Mouse (Mus musculus) left cerebral cortex, postnatal 36 days (tissue): ENCODE measurements around the gene Rdh7. TPM values are rescaled to one million over a fixed set of nuclear protein-coding genes. Genes with fewer than 3 reads are reported as not detected.
"Not testable (repeated sequence)": the region's sequence is repeated elsewhere in the genome, so short reads cannot be mapped to it uniquely, and the experiment has no call there.

ENCODE experiments used
- DNase-seq, 2 experiments: peaks; one replicate each; pipeline ENCODE4 v3.0.0; 2021 to 2022; ENCODE audit warnings: low spot score in 2 of 2, mixed read lengths in 1 of 2
- intact Hi-C: fragments of 180-260 bp; cut with DNase I; formaldehyde crosslinking; loops from one replicate; pipeline ENCODE4 v1.15.1; 2025
- total RNA-seq, 2 experiments: library from RNA; stranded (reverse); gene quantifications; 2 replicates each; pipeline ENCODE4 v1.2.3; 2021

The Rdh7 gene
- total RNA-seq = not detected

DNA sequence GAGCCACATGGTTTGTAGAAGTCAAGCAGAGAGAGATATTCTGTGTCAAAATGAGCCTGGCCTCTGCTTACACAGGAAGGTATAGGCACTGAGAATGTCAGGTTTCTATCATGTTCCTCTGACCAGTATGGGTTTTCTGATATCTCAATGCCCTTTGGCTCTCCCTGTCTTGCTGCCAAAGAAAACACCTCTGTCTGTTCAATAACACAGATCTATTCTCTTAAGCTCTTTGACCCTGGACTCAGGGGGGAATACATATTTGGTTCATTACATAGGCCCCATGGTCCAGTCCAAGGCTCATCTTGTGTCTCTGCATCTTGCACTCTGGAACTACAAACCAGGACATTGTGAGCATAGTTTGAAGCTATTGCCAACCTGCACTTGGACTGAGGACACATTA, at the start of gene Rdh7:
Gene Rdh7 (minus strand): TSS at position 213 of the 400 bp plus-strand sequence.
- DNase-seq = no peak
- intact Hi-C loops = no loop called here

DNA sequence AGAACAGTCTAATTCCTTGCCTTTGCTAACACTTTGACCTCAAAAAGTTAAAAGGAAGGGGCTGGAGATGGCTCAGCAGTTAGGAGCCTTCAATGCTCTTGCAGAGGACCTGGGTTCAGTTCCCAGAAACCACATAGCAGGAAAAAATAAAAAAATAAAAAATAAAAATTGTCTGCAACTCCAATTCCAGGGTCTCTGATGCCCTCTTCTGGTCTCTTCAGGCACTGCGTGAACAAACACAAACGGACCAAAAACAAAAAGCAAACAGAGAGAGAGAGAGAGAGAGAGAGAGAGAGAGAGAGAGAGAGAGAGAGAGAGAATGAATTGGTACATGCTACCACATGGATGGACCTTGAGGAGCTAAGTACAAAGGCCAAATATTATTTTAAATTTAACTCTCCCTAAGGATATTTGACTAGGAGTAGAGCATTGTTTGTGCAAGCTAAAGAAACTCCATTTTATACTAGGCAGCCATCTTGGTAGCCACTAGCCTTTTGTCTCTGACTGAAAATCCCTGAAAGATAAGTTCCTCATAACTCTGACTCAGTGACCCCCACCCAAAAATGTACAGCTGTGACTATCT, 48.9 kb upstream of the Rdh7 start:
- DNase-seq = peak; percentile 27 to 51
- intact Hi-C loops = loop anchor here (1.0 to 5.0 kb wide), 4 partner anchors 65 to 260 kb away; partner anchors contain the start of gene Zbtb39

DNA sequence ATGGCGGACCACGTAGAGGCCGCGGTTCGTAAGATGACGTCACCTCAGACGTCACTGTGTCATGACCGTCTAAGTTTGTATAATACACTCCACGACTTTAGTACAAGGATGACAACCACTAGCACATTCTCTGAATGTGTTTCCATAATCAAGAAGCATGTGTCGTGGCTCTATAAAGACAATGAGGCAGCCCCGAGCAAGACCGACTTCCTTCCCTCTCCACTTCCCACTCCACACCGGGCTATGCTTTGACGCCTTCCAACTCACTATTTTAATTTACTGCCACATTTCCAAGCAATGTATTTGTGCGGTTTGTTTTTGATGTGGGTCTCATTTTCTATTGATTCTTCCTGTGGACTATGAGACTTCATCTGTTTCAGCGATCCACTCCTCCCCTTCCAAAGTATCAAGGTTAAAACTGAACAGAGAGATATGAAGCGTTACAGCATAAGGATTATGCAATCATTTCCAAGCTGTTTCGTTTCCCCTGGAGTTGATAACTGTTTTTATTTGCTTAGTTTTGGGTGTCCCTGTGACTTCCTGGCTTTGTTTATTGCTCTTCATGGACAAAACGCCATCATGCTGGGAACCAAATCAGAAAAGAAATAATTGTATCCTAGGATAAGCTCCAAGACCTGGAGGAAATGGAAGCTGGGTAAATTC, 48.3 kb upstream of the Rdh7 start:
- no peak for DNase-seq
- intact Hi-C loops = loop anchor here (1.0 to 5.0 kb wide), 4 partner anchors 65 to 260 kb away; partner anchors contain the start of gene Zbtb39

DNA sequence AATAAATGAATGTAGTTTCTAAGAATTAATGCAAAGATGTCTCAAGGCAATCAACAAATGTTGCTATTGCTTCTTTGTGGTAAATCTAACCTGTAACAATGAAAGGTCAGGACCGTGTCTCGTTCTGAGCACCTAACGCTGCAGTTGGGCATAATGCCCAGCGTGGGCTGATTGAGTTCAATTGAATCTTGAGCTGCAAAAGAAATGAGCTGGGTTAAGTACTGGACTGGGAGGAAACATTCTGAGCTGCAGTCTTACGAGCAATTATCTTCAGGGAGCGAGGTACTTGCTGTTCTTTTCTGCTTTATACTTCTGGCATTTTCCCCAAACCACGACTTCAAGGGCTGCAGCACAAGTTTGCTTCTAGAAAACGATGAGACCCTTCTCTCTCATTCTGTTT, 47.7 kb upstream of the Rdh7 start:
- no peak for DNase-seq
- intact Hi-C loops = loop anchor here (5.0 kb wide), 3 partner anchors 64 to 259 kb away; no protein-coding TSS in a partner anchor

DNA sequence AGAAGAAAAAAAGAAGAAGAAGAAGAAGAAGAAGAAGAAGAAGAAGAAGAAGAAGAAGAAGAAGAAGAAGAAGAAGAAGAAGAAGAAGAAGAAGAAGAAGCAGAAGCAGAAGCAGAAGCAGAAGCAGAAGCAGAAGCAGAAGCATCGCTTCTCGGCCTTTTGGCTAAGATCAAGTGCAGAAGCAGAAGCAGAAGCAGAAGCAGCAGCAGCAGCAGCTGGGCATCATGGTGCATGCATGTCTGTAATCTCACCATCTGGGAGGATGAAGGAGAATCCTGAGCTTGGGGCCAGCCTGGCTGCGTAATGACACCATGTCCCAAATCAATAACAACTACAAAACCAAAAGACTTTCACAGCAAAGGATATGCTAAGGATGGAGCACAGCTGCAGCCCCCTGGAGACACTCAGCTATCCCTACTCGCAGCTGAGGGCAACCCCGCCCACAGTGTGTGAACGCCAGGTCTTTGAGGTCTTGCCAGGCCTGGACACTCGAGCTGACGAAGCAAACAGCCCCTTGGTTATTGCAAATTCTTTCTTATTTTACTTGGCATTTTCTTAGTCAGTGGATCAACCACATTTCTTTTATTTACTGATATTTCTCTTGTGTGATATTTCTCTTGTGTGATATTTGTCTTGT, 43.8 kb upstream of the Rdh7 start:
- intact Hi-C loops = no loop called here
- DNase-seq = no peak

DNA sequence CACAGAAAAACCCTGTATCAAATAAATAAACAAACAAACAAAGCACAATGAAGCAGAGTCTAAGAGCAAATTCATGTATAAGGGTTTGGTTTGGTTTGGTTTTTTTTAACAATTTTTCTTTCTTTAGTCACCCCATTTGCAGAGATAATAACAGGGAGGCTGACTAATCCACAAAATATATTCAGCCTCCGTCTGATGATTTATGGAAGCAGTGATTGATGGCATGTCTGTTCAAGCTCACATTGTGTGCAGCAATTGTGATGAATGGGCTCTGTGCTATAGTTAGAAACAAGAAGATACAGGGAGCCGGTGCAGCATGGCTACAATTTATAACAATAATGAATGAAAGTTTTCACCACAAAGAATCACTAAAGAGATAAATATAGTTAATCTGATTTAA, 39.1 kb upstream of the Rdh7 start:
- intact Hi-C loops = no loop called here
- no peak for DNase-seq

DNA sequence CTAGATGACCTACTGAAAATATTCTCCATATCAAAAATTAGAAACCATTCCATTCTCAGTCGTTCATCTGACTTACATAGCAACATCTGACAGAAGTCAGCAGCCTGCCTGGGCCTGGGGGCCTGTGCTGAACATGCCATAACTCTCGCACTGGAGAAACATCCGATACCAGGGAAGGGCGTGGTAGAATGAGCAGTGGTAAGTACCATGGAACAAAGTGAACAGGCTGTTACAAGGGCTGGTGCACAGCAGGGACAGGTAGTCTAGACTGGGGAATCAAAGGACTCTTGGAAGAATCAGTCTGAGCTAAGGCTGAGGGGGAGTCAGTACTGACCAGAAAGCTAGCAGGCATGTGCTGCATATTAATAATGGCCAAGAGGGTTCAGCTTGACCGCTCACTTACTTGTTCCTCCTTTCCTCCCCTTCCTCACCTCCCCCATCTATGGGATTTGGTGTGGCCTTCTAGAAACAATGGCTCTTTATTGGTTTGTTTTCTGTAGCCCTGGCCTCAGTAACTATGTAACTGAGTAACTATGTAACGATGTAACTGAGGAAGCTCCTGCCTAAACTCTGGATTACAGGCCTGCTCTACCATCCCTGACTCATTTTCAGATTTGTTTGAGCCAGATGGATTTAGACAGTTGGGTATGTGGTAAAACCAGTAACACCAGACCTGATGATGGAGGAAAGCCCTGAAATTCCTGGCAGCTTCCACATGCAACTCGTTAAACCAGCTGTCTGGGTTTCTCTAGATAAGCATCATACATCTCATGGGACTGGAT, 36.2 kb upstream of the Rdh7 start:
- intact Hi-C loops = no loop called here
- no peak for DNase-seq

DNA sequence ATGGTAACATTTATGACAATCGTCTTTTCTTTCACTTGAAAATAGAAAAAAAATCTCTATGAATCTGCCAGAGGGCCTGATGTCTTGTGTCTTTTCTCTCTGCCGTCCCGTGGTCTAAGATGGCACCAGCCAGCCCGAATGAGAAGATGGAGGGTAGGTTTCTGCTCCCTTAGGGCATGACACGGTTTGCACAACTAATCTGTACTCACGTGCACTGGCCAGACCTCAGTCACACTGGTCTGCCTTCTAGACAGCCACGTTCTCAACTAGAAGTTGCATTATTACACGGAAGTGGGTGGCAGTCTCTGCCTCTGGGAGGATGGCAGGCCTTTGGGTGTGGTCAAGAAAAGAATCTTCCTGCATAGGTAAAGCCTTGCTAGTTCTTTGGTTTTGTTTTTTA, 34.4 kb upstream of the Rdh7 start:
- no peak for DNase-seq
- intact Hi-C loops = no loop called here

DNA sequence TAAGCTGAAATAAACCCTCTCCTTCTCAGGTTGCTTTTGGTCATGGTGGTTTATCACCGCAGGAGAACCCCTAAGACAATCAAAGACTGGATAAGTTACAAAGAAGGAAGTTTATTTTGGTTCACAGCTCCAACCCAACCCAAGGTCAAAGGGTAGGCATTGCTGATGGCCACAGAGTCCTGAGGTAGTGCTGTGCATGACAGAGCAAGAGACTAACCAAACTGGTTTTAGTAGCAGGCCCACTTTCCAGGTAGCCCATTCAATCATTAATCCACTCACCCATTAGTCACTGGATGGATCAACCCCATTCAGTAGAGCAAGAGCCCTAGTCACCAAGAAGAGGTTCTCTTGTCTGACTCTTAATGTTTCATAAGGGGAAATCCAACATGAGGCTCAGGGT, 33.6 kb upstream of the Rdh7 start:
- intact Hi-C loops = no loop called here
- no peak for DNase-seq

DNA sequence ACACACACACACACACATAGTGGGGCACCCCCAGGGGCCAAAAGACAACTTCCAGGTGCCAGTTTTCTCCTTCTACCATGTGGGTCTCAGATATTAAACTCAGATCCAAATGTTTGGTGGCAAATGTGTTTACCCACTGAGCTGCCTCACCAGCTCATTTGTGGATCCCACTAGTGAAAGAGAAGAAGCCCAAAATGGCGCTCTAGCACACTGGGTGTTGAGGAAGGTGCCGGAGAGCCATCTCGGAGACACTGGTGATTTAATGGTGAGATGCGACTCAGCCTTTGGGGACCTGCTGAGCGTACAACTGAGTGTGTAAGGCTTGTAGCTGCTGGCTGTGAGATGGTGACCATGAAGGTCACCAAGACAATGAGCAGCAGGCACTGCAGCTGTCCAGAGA, 29.0 kb upstream of the Rdh7 start:
- intact Hi-C loops = no loop called here
- no peak for DNase-seq

DNA sequence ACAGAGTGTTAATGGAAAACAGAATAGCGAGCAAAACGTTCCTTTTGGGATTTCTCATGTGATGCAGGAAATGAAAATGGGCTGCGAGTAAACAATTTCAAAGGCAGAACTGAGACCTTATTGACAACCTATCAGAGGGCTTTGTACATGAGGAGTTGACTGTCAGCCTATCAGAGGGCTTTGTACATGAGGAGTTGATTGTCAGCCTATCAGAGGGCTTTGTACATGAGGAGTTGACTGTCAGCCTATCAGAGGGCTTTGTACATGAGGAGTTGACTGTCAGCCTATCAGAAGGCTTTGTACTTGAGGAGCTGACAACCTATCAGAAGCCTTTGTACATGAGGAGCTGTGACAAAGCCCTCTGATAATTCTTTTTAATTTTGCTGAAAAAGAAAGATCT, 28.6 kb upstream of the Rdh7 start:
- DNase-seq, intact Hi-C loops: not testable (repeated sequence)

DNA sequence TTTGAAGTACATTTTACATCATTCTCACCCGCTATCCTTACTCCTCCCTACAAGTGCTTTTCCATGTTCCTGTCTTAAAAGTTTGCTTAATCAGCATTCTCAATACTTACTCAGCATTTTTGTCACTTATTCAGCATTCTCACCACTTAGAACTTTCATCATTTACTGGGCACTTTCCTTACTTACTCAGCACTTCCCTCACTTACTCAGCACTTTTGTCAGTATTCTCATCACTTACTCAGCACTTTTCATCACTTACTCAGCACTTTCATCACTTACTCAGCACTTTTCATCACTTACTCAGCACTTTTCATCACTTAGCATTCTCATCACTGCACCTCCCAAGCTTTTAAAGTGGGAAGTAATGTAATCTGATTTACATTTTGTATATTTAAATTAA, 27.0 kb upstream of the Rdh7 start:
- intact Hi-C loops = no loop called here
- no peak for DNase-seq

DNA sequence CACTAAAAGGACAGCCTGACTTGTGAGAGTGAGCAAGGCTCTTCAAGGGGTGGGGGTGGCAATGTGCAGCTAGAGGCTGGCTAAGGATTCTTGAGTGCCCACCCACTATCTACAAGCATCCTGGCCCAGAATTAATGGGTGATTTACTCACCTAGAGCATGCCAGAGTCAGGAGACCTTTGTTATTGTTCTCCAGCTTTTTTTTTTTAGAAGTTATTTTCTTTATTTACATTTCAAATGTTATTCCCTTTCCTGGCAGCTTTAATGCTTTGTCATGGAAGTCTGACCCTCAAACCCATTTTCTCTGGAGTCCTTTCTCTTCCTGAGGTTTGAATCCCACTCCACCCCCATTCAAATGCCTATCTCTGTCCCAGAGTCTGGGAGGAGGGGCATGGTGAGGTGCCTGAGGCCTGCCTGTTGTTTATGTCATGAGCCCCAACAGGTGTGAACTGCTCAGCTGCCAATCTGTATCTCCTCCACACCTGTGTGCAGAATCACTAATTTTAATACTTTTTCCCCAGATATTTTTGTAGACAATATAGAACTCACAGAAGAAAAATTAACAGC, 18.9 kb upstream of the Rdh7 start:
- no peak for DNase-seq

DNA sequence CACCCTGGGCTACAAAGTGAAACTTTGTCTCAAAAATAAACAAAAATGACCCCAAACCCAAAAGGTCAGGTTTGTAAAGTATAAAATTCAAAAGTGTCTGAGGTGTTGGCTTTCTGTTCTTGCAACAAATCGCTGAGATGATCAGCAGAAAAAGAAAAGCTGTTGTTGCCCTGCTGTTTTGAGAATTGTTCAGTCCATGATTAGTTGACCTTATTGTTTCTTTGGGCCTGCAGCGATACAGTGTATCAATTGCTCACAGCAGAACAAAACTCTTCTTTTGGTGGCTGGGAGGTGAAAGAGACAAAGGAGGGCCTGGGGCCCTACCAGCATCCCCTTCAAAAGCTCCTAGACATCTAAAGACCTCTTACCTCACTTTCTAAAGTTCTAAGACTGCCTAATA, 17.5 kb upstream of the Rdh7 start:
- intact Hi-C loops = no loop called here

More for the DNA sequence above, 18.9 kb upstream of the Rdh7 start:
- intact Hi-C loops = no loop called here

DNA sequence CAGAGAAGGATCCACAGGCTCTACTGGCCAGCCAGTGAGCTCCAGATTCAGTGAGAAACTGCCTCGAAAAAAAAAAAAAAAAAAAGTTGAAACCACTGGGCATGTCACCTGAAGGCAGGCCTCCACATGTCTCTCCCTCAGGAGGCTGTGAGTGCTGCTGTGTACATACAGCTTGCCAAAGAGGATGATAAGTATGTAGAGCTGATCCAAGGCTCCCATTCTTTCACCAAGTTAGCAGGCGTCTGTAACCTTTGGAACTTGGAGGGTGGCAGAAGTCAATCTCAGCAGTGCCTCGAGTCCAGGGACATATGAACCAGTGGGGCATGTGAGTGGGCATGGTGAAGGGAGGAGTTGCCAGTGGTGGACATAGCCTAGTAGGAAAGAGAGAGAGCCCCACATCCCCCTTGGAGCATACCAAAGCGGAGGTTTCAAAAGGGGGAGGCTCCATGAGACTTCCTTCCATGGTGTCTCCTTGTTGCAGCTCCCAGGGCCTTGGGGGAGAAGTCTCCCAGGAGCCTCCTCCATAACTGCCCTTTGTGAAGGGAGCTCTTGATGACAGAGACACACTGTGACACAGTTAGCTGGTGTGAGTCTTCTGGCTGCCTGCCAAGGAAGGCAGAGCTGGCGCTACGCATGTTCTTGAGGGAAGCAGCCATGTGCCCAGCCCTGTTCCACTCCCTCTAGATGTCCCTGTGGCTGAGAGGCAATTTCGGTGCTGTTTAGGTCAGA, 16.3 kb upstream of the Rdh7 start:
- intact Hi-C loops = no loop called here
- peak; percentile 10 to 13 for DNase-seq

More for the DNA sequence above, 17.5 kb upstream of the Rdh7 start:
- DNase-seq = no peak

DNA sequence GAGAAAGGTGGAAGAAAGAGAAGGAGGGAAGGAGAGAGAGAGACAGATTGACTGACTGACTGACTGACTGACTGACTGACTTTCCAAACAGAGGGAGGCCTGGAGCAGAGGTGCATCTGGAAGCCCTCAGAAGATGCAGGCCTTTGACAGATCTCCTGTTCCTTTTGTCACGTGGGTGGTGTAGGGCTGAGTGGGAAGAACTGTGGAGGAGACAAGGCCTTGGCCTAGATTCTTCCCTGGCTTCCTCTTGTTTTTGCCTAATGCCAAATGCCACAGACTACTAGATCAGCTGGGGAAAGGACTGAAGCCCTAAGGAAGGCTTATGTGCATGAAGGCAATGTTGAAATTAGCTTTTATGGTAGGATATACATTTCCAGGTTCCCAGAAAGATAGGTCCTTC, 14.5 kb upstream of the Rdh7 start:
- intact Hi-C loops = no loop called here
- DNase-seq = no peak

DNA sequence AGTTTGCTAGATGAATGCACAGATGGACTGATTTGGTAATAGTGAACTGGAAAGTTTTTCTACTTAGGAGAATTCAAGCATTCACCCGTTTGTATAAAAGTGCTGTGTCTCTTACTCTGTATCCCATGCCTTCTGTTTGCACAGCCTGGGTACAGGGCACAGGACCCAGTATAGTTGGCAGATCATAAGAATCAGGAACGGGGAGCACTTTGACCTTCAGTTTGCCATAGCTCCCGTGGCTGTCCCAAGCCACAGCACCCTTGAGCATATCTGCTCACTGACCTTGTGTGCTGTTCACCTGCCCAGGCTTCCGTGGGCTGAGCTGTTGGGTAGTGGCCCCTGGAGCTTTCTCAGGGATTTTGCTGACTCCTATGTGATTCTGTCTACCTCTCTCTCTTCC, 13.1 kb upstream of the Rdh7 start:
- no peak for DNase-seq
- intact Hi-C loops = no loop called here

DNA sequence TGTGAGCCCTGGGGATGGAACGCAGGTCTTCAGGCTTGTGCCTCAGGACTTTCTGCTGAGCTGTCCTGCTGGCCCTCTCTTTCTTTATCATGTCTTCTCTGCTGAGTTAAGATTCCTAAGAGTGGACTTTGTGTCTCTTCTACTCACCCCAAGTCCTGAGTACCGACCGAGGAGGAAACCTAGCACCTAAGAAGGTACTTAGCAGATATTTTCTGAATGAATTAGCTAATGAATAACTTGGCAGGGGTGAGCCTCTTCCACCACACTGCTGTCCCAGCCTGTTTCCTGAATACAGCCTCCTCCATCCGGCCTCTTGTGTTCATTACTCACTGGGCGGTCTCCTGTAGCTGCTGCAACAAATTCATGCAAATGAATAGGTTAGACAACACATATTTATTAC, 11.2 kb upstream of the Rdh7 start:
- intact Hi-C loops = no loop called here
- no peak for DNase-seq

DNA sequence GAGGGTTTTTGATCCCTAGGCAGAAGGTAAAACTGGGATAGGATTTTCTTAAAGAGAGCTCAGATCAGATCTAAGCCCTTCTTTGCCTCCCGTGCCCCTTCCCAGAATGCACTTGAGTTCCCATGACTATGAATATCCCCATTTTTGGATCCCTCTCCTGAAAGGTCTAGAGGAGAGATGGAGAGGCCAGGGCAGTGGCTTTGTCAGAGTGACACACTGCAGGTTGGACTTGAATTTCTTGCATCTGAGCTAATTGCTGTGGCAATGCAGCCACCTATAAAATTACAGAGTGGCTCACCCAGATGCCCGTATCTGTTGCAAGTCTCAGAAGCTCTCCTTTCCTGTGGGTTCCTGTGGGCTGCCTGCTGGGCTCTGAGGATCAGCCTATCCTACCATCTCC, 9.6 kb upstream of the Rdh7 start, which contains the start of gene Sdr9c7:
Gene Sdr9c7 (plus strand): TSS at position 301 of the 400 bp plus-strand sequence.
- intact Hi-C loops = no loop called here
- no peak for DNase-seq
